12 mouse cellular contexts compared by ENCODE assay signal in genomic region chr9:103449092-103449491, GRCm38 (mm10). TPM values are rescaled to one million over a fixed set of nuclear protein-coding genes. Genes with fewer than 3 reads are reported as not detected.
DNase-seq lines count a peak whose midpoint lies in the region; ATAC-seq and TF ChIP-seq lines count a peak whose summit lies in the region.
"Had no signal": no experiment of that assay in that cellular context is flagged by ENCODE, and none has a peak within 500 bp of the region (broad histone marks: within the 10 kb centered on the region; RNA-seq: fewer than 3 reads in every experiment).

No protein-coding gene starts in this region.

- no peak for TF ChIP-seq EP300 in liver, postnatal 0 days (IDR thresholded peaks at IDR 0.05; ENCODE audit: low read depth)

- no peaks in the 10 kb centered on the region for H3K9me3 ChIP-seq in liver, postnatal 0 days (ENCODE audit: low read length)
- H3K9me3 ChIP-seq in hindbrain, embryonic 14.5 days (ENCODE audit: control insufficient read depth, low read length), result no peaks in the 10 kb centered on the region
- H3K9me3 ChIP-seq: lung, embryonic 15.5 days had no signal

- H3K36me3 ChIP-seq in liver, postnatal 0 days (replicated peaks; ENCODE audit: insufficient read depth, low read length), result no peaks in the 10 kb centered on the region
- H3K36me3 ChIP-seq in hindbrain, embryonic 14.5 days (replicated peaks; ENCODE audit: control insufficient read depth, insufficient read depth), result no peaks in the 10 kb centered on the region
- H3K36me3 ChIP-seq: lung, embryonic 15.5 days had no signal

- no peaks in the 10 kb centered on the region for H3K27me3 ChIP-seq in liver, postnatal 0 days (ENCODE audit: insufficient read depth, low read length)
- no peaks in the 10 kb centered on the region for H3K27me3 ChIP-seq in hindbrain, embryonic 14.5 days (ENCODE audit: control insufficient read depth, insufficient read depth, low read length)
- H3K27me3 ChIP-seq: lung, embryonic 15.5 days had no signal

- ATAC-seq in liver, postnatal 0 days, result peak; percentile 71
- ATAC-seq in hindbrain, embryonic 14.5 days (ENCODE audit: low FRiP score), result no peak

- no peaks in the 10 kb centered on the region for H3K4me1 ChIP-seq in liver, postnatal 0 days (ENCODE audit: insufficient read depth)
- H3K4me1 ChIP-seq in hindbrain, embryonic 14.5 days (replicated peaks; ENCODE audit: control insufficient read depth, insufficient read depth, low read length), result peaks cover 4% of the 10 kb centered on the region
- H3K4me1 ChIP-seq: lung, embryonic 15.5 days had no signal

- peak; percentile 40 for DNase-seq in liver, postnatal 0 days
- DNase-seq in liver, result no peak
- peak; percentile 66 for DNase-seq in induced T-regulatory cell, adult 2 months (ENCODE audit: low read depth)
- peak; percentile 60 for DNase-seq in naive thymus-derived CD4-positive, alpha-beta T cell, adult 2 months (ENCODE audit: low read depth)
- peak; percentile 53 to 55 for DNase-seq in thymus, postnatal 10 days (ENCODE audit: low spot score in 2 of 2)
- no peak for DNase-seq in layer of hippocampus, postnatal 36 days
- DNase-seq in hindbrain, embryonic 14.5 days (ENCODE audit: low spot score), result no peak
- no peak for DNase-seq in right cerebral cortex, postnatal 14 days
- DNase-seq: gastrocnemius, postnatal 14 days; heart, postnatal 10 days; right cerebral cortex, adult 18-20 months had no signal

- no peak overlapping the region for H3K4me3 ChIP-seq in liver, postnatal 0 days (ENCODE audit: low read depth, low read length)
- no peak overlapping the region for H3K4me3 ChIP-seq in hindbrain, embryonic 14.5 days (replicated peaks; ENCODE audit: low read length)
- H3K4me3 ChIP-seq: lung, embryonic 15.5 days had no signal

- WGBS in liver, postnatal 0 days (ENCODE audit: insufficient replicate concordance), result 39% methylated on average over 7 of the region's 7 CpGs
- 86% methylated on average over 7 of the region's 7 CpGs for WGBS in hindbrain, embryonic 14.5 days

- H3K9ac ChIP-seq in liver, postnatal 0 days (replicated peaks), result no peak overlapping the region
- H3K9ac ChIP-seq in hindbrain, embryonic 14.5 days, result no peak overlapping the region
- H3K9ac ChIP-seq: lung, embryonic 15.5 days had no signal

- TF ChIP-seq CTCF in liver, postnatal 0 days (IDR thresholded peaks at IDR 0.05; ENCODE audit: low read depth), result no peak

- H3K4me2 ChIP-seq in liver, postnatal 0 days (ENCODE audit: low read depth, low read length), result no peak overlapping the region
- H3K4me2 ChIP-seq in hindbrain, embryonic 14.5 days (replicated peaks), result no peak overlapping the region
- H3K4me2 ChIP-seq: lung, embryonic 15.5 days had no signal

- no peak overlapping the region for H3K27ac ChIP-seq in liver, postnatal 0 days (ENCODE audit: low read depth)
- H3K27ac ChIP-seq in hindbrain, embryonic 14.5 days, result no peak overlapping the region
- H3K27ac ChIP-seq: lung, embryonic 15.5 days had no signal

RNA-seq across cellular contexts. Expression of gene Bfsp2, which starts 31.1 kb away (rescaled TPM):
- polyA plus RNA-seq in liver, postnatal 0 days (2015; fragmentation: Nextera tagmentation; extraction: Ambion mirVana), result 5.5 and 6.3 TPM in 2 replicates
- 1 to 10 TPM; 5.0 to 6.0 TPM for total RNA-seq in layer of hippocampus, postnatal 36 days (2021)
- polyA plus RNA-seq in hindbrain, embryonic 14.5 days (2014; fragmentation: Nextera tagmentation; extraction: Ambion mirVana), result 3.5 and 4.1 TPM in 2 replicates

Comparison
In these comparisons a context has a peak if more than half of its experiments do, and no peak if none do; other contexts are left out.
1. DNase-seq: peak in liver, postnatal 0 days (single experiment), induced T-regulatory cell, adult 2 months (single experiment), naive thymus-derived CD4-positive, alpha-beta T cell, adult 2 months (single experiment) and thymus, postnatal 10 days (2 of 2); none in liver (single experiment), layer of hippocampus, postnatal 36 days (0 of 2), hindbrain, embryonic 14.5 days (single experiment) and right cerebral cortex, postnatal 14 days (single experiment).